Mouse (Mus musculus) inflammation-experienced regulatory T-cells, adult 6 months (primary cell): ENCODE data around the gene Lgals3bp. TPM values are rescaled to one million over a fixed set of nuclear protein-coding genes. Genes with fewer than 3 reads are reported as not detected.

Experiments used
- ATAC-seq: one replicate; pipeline ENCODE4 v1.8.0; 2017
- polyA plus RNA-seq, 3 experiments: library from polyadenylated mRNA; unstranded; fragments of 100-300 nt; shearing (Covaris generic); gene quantifications; one replicate each; pipeline ENCODE4 v1.2.1; 2017

Gene Lgals3bp
- 100 to 1,000 TPM in 2 of 3 experiments, 10 to 100 TPM in 1; 86.5 to 166 (median 133) TPM for polyA plus RNA-seq

DNA sequence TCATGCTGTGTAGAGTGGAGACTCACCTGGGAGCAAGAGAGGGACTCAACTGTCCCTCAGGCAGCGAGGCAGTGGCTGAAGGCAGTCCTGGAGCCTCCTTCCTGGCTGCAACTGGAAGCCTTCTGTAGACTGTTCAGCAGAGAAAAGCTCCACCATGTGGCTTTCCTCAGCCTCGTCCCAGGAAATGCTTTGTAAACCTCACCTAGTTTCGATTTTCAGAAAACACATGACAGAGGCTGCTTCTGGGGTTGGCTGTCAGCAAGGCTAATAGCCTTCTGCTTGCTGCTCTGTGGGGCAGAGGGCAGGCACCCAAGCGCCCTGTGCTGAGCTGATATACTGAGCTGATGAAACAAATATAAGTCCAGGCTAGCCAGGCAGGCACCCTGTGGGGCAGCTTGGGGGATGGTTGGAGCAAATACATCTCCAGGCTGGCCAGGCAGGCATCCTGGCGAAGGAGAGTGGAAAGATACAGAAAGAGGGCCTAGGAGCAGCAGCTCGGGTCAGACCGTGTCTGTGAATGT is at the start of gene Lgals3bp:
Gene Lgals3bp, minus strand, starts transcription at position 333 of the 521 bp plus-strand sequence.
- ATAC-seq, result peak; percentile 96

DNA sequence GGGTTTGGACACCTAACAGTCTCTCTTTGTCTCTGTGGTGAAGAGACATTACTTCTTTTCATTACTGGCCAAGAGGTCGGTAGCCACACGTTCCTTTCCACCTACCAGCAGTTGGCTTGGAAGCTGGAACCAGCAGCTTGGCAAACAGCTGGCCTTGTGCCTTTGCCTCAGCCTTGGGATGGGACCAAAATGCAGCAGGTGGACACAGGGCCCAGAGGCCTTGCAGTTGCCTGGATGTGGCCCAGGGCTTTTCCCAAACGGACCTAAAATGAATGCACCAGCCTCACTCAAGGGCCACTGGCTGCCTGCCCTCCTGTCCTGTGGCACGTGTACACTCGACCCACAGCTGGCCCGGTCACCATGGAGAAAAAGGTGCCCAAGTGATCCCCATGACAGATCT is 49.3 kb upstream of the Lgals3bp start:
- no peak for ATAC-seq

DNA sequence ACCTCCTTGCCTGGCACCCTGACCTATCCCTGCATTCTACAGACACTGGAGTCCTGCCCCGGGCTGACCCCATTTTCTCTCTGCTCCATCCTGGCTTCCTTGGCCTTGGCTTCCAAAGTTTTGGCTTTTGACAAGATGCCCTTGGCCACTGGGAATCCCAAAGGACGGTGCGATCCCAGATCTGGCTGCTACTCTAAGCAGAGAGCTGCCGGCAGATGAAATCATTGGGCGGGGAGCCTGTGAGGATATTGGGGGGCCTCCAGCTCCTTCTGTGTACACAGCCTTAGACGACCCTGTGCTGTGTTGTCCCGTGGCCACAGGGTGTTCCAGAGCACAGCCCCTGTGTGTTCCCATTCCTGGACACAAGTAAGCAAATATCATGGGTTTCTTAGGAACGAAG is 46.5 kb upstream of the Lgals3bp start:
- no peak for ATAC-seq

DNA sequence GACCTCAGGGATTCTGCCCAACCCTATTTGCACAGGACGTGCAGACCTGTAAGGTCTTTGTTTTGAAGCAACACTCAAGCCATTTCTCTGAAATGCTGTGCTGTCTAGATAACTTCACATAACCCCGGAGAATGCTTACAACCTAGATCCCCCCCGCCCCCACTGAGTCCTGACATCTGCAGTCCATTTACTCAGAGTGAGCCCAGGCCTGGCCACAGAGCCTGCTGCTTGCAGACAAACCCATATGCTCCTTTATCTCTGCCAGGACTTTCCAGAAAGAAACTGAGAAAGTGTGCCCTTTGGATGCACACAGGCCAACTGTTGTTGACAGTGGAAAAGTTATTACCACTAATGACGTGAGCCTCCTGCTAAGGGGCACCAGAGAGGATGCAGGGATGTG is 45.5 kb upstream of the Lgals3bp start:
- no peak for ATAC-seq

DNA sequence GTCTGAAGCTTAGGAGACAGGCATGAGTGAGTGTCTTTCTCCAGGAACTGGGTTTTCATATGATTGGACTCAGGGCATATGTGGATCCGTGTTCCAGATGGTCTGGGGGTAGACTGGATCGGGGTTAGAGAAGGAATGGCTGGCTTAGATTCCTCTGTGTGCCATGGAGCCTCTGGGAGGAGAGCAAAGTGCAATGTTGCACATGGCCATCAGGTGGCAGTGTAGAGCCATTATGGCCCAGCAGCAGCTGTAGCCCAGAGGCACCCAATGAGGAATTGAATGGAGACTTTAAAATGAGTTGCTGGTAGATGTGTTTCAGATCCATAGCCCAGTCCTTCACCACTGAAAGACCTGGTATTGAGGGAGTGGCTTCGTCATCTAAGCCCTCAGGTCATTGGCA is 44.0 kb upstream of the Lgals3bp start:
- ATAC-seq, result no peak

GRCm38 (mm10) chr11:118443201-118443970 is 41.5 kb upstream of the Lgals3bp start:
- ATAC-seq, result no peak

DNA sequence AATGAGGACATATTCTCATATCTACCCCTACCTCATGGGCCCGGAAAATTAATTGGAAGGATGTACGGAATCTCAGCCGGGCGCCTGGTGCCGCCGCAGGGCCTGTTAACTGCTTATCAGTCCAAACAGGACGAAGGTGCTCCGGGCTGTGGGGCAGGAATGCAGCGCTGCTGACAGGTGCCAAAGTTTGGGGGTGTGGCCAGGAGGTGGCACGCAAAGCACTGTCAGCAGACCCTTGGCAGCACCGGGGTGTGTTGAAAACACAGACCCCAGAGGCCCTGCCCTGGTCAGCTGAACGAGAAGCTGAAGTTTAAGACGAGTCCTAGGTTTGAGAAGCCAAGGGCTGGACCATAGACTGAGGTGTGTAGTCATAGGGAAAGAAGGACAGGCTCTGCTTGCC is 40.8 kb upstream of the Lgals3bp start:
- ATAC-seq, result no peak

GRCm38 (mm10) chr11:118438665-118439414 is 36.9 kb upstream of the Lgals3bp start:
- no peak for ATAC-seq

DNA sequence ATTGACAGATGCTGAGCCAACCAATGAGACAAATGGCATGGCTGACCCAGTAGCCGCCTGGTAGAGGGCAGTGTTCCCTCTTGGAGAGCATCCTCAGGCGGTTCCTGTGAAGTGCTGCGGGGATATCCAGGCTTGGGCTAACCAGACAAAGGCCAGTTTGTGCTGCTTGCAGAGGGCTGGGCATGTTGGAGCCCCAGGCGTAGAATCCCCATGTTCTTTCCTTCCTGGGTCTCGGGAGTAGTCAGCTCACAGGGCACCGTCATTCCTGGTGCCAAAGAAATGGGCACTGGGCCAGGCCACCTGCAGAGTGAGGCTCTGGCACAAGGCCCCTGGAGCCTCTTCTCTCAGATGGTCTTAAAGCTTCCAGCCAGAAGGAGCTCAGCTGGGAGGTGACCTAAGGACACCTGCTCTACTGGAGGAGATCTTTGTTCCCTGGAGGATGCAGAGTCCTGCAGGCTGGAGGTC is 34.6 kb upstream of the Lgals3bp start:
- ATAC-seq, result no peak

GRCm38 (mm10) chr11:118434093-118434492 is 32.2 kb upstream of the Lgals3bp start:
- ATAC-seq, result no peak

GRCm38 (mm10) chr11:118433398-118433868 is 31.5 kb upstream of the Lgals3bp start:
- ATAC-seq, result no peak

DNA sequence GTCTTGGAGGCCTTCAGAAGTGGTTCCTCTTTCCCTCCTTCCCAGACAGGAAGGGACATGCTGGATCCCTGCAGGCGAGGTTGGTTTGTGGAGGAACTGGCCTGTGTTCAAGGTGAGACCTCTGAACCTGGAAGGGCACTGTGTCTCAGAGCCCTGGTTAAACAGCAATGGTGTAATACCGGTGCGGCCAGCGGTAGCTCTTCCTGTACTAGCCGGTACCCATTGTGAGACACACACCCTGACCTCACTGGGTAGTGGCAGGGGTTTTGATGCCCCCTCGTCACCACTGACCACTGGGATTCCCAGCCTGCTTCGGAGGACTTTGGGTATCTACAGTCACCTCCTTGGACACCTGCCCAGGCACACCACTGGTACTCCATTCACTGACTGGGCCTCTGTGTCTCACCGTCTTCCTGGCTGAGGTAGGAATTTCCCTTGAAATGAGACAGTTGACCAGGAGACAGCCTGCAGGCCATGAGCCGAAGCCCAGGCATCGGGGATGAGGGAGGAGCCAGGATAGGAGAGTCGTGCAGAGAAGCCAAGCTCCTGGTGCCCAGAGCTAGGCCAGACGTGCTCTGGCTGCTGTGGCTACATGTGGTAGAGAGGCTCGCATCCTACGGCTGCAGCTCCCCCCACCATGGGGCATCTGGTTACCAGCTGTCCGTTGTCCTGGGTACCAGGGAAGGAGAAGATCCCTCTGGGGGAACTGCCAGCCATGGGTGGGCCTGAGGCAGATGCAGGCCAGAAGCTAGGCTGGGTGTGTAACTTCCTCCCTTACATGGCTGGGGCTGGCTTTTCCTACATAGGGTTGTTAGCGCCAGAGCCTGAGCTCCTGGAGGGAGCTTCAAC is 29.4 kb upstream of the Lgals3bp start:
- ATAC-seq, result no peak

DNA sequence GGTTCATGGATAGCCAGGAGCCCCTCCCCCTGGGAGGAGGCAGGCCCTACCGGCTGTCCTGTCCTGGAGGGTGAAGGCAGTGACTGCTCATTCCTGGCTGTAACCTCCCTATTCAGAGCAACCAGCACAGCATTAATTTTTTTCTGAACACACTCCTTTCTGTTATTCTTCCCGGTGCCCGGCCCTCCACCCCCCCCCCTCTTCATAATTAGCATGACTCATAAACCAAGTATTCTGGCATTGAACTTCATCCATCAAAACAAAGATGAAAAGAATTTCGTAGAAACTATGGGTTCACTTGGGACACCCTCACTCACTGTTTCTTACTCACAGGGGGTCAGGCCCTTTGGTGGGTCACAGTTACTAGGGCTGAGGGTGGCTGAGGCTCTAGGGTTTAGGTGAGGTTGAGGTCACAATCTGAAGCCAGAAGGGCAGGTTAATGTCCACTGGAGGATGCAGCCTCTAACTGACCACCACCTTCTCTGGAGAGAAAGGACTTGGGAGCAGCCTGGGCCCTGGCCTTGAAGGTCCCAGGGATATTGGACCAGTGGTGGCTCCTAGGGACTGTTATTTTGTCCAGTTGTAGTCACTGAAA is 28.5 kb upstream of the Lgals3bp start:
- no peak for ATAC-seq

DNA sequence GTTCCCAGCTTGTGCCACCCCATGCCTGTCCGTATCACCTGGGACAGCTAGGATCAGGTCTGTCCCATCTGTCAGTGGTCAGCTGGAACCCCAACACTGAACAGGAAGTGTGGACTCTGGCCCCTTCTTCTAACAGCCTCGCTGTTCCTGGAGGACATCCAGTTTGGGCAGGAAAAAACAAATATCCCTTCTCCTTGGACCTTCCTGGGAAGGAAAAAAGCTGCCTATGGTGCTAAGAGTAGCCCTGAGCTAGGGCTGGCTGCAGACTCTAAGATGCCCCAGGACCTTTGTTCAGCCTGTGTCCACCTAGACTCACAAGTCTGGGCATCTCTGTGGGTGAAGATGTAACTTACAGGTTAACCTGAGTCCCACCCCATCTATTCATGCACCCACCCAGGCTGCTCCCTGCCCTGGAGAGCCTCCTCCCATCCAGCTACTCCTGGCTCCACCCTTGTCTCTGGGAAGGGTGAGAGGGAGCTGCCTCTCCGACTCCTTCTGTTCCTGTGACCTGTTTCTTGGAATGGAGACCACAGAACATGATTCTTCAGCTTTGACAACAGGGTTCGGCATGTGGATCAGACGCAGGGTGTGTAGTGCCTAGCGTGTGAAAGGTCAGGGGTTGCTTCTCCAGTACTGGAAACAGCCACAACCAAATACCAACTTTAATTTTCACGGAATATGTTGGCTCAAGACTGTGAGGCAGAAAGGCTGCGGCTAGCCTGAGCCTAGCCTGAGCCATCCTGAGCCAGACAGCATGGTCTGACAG is 27.2 kb upstream of the Lgals3bp start:
- no peak for ATAC-seq

DNA sequence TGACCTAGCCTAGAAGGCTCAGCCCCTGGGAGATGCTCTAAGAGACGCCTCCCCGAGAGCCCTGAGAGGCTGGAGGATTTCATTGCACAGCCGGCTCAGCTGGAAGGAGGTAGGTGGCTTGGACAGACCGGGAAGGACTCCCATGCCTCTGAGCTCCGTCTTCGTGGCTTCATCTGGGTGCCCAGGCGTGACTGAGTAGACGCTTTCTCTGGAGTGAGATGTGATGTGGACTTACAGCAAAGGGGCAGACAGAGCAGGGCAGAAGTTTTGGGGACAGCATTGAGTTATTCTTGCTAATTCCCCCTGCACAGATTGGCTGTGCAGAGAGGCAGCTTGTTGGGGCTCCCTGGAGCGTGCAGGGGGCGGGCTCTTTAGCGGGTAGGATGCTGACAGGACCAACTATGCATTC is 26.6 kb upstream of the Lgals3bp start:
- ATAC-seq, result no peak

GRCm38 (mm10) chr11:118427986-118428385 is 26.1 kb upstream of the Lgals3bp start, which contains the start of gene C1qtnf1:
TSS of gene C1qtnf1 (plus strand) at chr11:118428203.
- no peak for ATAC-seq

GRCm38 (mm10) chr11:118427266-118427779 is 25.4 kb upstream of the Lgals3bp start:
- ATAC-seq, result no peak

DNA sequence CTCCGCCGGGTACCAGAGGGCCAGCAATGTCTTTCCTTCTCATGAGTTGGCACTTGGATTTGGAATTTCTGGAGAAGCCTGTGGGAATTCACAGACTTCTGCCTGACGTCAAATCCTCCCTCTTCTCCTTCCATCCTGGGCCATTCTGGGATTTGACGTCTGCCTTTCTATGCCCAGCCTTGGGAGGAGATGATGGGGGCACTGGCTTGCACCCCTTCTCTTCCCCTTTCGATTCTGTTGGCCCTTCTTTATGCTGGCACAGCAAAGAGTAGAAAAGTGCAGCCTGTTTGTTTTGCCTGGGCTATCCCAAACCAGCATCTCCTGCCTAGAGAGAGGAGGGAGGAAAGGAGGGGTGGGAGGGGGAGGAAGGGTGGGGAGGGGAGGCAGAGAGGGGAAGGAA is 24.9 kb upstream of the Lgals3bp start:
- no peak for ATAC-seq

GRCm38 (mm10) chr11:118424621-118425335 is 22.9 kb upstream of the Lgals3bp start:
- ATAC-seq, result no peak

GRCm38 (mm10) chr11:118423266-118423971 is 21.5 kb upstream of the Lgals3bp start:
- ATAC-seq, result no peak
